In genomic region chr7:96838271-96838841, GRCm38 (mm10) we compare ENCODE assay signal across 15 mouse cellular contexts.
DNase-seq lines count a peak whose midpoint lies in the region; ATAC-seq and TF ChIP-seq lines count a peak whose summit lies in the region.
"Had no signal": no experiment of that assay in that cellular context is flagged by ENCODE, and none has a peak within 500 bp of the region (broad histone marks: within the 10 kb centered on the region; RNA-seq: fewer than 3 reads in every experiment).

No protein-coding gene starts in this region.

- TF ChIP-seq CTCF in cortical plate, adult 2 months (IDR thresholded peaks at IDR 0.05; ENCODE audit: extremely low read depth, insufficient read depth, low read length), result no peak
- TF ChIP-seq CTCF in liver, postnatal 0 days (IDR thresholded peaks at IDR 0.05; ENCODE audit: low read depth), result no peak
- TF ChIP-seq CTCF in cerebellum, adult 2 months (IDR thresholded peaks at IDR 0.05; ENCODE audit: borderline replicate concordance, insufficient read depth, low read depth, low read length), result no peak

- DNase-seq in left cerebral cortex, adult 18-20 months (ENCODE audit: low spot score in 2 of 2), result peak; percentile 33 to 66
- no peak for DNase-seq in left cerebral cortex, adult 11 months (ENCODE audit: low spot score)
- peak; percentile 53 for DNase-seq in MN1 (ENCODE audit: low spot score)
- peak; percentile 29 to 90 for DNase-seq in left cerebral cortex, postnatal 25 days (ENCODE audit: low spot score in 2 of 2)
- no peak for DNase-seq in liver, postnatal 0 days
- no peak for DNase-seq in cerebellum, adult 2 months
- DNase-seq: cerebellum, adult 9-10 months; heart, adult 2 months; kidney, postnatal 14 days; liver, embryonic 13.5 days; lung, postnatal 4 days; thymus, postnatal 14 days had no signal

- no peak for TF ChIP-seq EP300 in liver, postnatal 0 days (IDR thresholded peaks at IDR 0.05; ENCODE audit: low read depth)

- 67% methylated on average over 8 of the region's 8 CpGs for WGBS in liver, postnatal 0 days (ENCODE audit: insufficient replicate concordance)
- 61% methylated on average over 8 of the region's 8 CpGs for WGBS in cerebellum, adult 2 months

- intact Hi-C loops in left cerebral cortex, postnatal 25 days (cut with DNase I), result loop anchor here (2.0 to 5.0 kb wide), 4 partner anchors 20 to 261 kb away; no protein-coding TSS in a partner anchor

- TF ChIP-seq POLR2A in cortical plate, adult 2 months (IDR thresholded peaks at IDR 0.05; ENCODE audit: extremely low read depth, insufficient read depth, low read length), result no peak
- TF ChIP-seq POLR2A in cerebellum, adult 2 months (IDR thresholded peaks at IDR 0.05; ENCODE audit: borderline replicate concordance, insufficient read depth, low read length), result no peak

- H3K4me3 ChIP-seq in cortical plate, adult 2 months (ENCODE audit: insufficient read depth, low read length), result no peak overlapping the region
- H3K4me3 ChIP-seq in liver, postnatal 0 days (ENCODE audit: low read depth, low read length), result no peak overlapping the region
- H3K4me3 ChIP-seq in cerebellum, adult 2 months (replicated peaks; ENCODE audit: insufficient read depth, low read depth, low read length), result no peak overlapping the region
- H3K4me3 ChIP-seq: heart, adult 2 months; liver, embryonic 13.5 days; stomach, embryonic 15.5 days had no signal

- ATAC-seq in liver, postnatal 0 days, result no peak
- ATAC-seq: Patski had no signal

- H3K9me3 ChIP-seq in liver, postnatal 0 days (ENCODE audit: low read length), result no peaks in the 10 kb centered on the region
- H3K9me3 ChIP-seq: liver, embryonic 13.5 days; stomach, embryonic 15.5 days had no signal

- H3K27ac ChIP-seq in cortical plate, adult 2 months (ENCODE audit: insufficient read depth, low read length), result peak overlapping the region; percentile 94
- H3K27ac ChIP-seq in liver, postnatal 0 days (ENCODE audit: low read depth), result no peak overlapping the region
- no peak overlapping the region for H3K27ac ChIP-seq in cerebellum, adult 2 months (ENCODE audit: insufficient read depth, low read length)
- H3K27ac ChIP-seq: heart, adult 2 months; liver, embryonic 13.5 days; stomach, embryonic 15.5 days had no signal

- H3K36me3 ChIP-seq in liver, postnatal 0 days (replicated peaks; ENCODE audit: insufficient read depth, low read length), result no peaks in the 10 kb centered on the region
- H3K36me3 ChIP-seq: liver, embryonic 13.5 days; stomach, embryonic 15.5 days had no signal

- H3K27me3 ChIP-seq in liver, postnatal 0 days (ENCODE audit: insufficient read depth, low read length), result no peaks in the 10 kb centered on the region
- H3K27me3 ChIP-seq in cerebellum, adult 2 months (ENCODE audit: control insufficient read depth, insufficient read depth, low read length), result no peaks in the 10 kb centered on the region
- H3K27me3 ChIP-seq: liver, embryonic 13.5 days; Patski; stomach, embryonic 15.5 days had no signal

- no peak overlapping the region for H3K9ac ChIP-seq in liver, postnatal 0 days (replicated peaks)
- H3K9ac ChIP-seq: liver, embryonic 13.5 days; stomach, embryonic 15.5 days had no signal

- no peak overlapping the region for H3K4me2 ChIP-seq in liver, postnatal 0 days (ENCODE audit: low read depth, low read length)
- H3K4me2 ChIP-seq: liver, embryonic 13.5 days; stomach, embryonic 15.5 days had no signal

- 0 out of 2 replicates have a peak, but pooled peaks cover 3% of the 10 kb centered on the region for H3K4me1 ChIP-seq in cortical plate, adult 2 months (ENCODE audit: control insufficient read depth, insufficient read depth, low read length)
- no peaks in the 10 kb centered on the region for H3K4me1 ChIP-seq in liver, postnatal 0 days (ENCODE audit: insufficient read depth)
- H3K4me1 ChIP-seq in cerebellum, adult 2 months (ENCODE audit: control insufficient read depth, insufficient read depth, low read length), result no peaks in the 10 kb centered on the region; the same call in 1 of the 2 replicates
- H3K4me1 ChIP-seq: liver, embryonic 13.5 days had no signal

Comparison
In these comparisons a context has a peak if more than half of its experiments do, and no peak if none do; other contexts are left out.
1. DNase-seq: peak in left cerebral cortex, adult 18-20 months (2 of 2), MN1 (single experiment) and left cerebral cortex, postnatal 25 days (2 of 2); none in left cerebral cortex, adult 11 months (single experiment), liver, postnatal 0 days (single experiment) and cerebellum, adult 2 months (0 of 2).